Mouse (Mus musculus) ovary, postnatal 14 days (tissue): ENCODE results near the gene Anks1b.

Source experiments
- DNase-seq: peaks from one replicate; pipeline ENCODE4 v3.0.0; 2022; ENCODE audit warnings: low spot score

Gene Anks1b

GRCm38 (mm10) chr10:90728401-90729358 lies 855.4 kb downstream of the Anks1b start:
- peak; percentile 65 for DNase-seq

DNA sequence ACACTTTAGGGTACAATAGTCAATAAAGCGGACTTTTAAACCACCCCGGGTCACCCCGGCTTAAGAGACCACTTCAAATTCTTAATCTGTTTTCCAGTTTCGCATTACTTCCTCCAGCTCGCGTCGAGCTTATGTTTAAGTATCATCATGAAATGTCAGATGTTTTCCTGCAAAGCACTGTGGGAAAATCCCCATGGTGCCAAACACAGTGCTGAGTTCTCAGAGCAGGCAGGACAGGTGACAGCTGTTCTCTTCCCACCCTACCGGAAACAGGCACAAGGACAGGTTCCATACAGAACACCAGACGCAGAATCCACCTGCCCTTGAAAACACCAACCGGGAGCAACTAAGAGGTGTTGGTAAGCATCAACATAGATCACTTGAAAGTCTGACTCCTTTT lies 856.2 kb downstream of the Anks1b start:
- DNase-seq = no peak

- no peak for DNase-seq
These were observed 859.5 kb downstream of the Anks1b start for GRCm38 (mm10) chr10:90732823-90733222.

- DNase-seq = no peak
These were observed 860.3 kb downstream of the Anks1b start for GRCm38 (mm10) chr10:90733632-90734031.

GRCm38 (mm10) chr10:90738475-90738874 lies 865.2 kb downstream of the Anks1b start:
- no peak for DNase-seq

- no peak for DNase-seq
These were observed 867.6 kb downstream of the Anks1b start for GRCm38 (mm10) chr10:90740956-90741355.

GRCm38 (mm10) chr10:90751889-90752288 lies 878.6 kb downstream of the Anks1b start:
- no peak for DNase-seq

GRCm38 (mm10) chr10:90753106-90753505 lies 879.8 kb downstream of the Anks1b start:
- DNase-seq = no peak

- DNase-seq = no peak
These were observed 884.5 kb downstream of the Anks1b start for GRCm38 (mm10) chr10:90757773-90758172.

DNA sequence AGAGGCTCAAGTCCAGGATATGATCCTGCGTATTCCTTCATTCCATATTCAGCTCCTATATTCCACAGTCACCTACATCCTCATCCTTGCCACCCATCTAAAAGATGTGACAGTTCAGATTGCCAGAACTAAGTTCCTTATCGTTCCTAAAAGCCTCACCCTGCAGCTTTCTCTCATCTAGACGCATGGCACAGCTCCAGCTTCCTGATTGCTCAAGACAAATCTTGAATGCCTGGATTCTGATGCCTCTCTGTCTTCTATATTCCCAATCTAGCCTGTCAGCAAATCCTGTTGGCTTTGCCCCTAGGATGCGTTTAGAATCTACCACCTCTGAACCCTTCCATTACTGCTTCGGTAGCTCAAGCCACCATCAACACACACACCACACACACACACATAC lies 886.6 kb downstream of the Anks1b start:
- no peak for DNase-seq

DNA sequence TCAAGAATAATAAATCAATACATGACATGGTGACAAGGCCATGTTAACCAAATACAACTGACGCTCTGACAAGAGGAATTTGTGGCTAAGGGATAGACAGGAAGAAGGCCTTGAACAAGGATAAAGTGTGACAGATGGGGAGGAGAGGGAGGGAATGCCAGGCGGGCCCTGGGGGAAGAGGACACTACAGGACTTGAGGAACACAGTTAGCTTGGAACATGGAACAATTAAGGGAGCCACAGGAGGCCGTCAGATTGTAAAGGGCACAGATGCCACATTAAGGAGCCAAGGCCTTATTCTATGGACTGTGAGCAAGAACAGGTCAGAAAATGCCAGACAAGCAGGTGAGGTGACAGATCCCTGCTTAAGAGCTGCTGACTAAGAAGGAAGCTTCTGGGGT lies 893.0 kb downstream of the Anks1b start:
- no peak for DNase-seq

- no peak for DNase-seq
These were observed 897.2 kb downstream of the Anks1b start for GRCm38 (mm10) chr10:90770403-90770955.

GRCm38 (mm10) chr10:90771046-90771445 lies 897.7 kb downstream of the Anks1b start:
- DNase-seq = no peak

- DNase-seq = no peak
These were observed 898.3 kb downstream of the Anks1b start for GRCm38 (mm10) chr10:90771471-90772226.

DNA sequence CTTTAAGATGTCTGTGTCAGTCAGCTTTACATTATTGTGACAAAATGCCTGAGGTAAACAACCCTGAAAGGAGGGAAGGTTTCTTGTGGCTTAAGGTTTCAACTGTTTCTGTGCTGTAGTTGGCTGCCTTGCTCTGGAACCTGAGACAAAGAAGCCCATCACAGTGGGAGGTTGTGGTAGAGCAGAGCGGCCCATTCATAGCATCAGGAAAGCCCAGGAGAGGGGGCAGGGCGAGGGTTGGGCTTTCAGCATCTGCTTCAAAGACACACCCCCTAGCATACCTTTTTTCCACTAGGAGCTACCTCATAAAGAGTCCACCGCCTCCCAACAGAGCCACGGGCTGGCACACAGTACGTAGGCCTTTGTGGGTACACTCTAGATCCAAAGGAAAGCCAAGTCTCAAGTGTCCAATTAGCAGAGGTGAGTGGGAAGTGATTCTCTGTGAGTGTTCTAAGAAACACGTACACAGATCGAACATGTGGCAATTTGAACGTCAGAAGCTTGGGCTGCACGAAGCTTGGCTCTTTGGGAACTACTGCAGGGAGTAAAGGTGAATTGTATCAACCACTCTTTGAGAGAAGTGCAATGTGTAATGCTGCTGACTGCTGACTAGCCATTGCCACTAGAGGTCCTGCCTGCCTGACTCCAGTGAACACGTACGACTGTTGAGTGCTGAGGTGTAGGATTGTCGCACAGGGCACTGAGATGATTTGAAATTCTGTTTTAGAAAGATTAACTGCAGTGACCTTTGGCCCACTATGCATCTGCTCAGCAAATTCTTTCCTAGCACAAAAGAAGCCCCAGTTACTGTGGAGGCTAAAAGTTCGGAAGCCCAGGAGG lies 906.5 kb downstream of the Anks1b start:
- no peak for DNase-seq

DNA sequence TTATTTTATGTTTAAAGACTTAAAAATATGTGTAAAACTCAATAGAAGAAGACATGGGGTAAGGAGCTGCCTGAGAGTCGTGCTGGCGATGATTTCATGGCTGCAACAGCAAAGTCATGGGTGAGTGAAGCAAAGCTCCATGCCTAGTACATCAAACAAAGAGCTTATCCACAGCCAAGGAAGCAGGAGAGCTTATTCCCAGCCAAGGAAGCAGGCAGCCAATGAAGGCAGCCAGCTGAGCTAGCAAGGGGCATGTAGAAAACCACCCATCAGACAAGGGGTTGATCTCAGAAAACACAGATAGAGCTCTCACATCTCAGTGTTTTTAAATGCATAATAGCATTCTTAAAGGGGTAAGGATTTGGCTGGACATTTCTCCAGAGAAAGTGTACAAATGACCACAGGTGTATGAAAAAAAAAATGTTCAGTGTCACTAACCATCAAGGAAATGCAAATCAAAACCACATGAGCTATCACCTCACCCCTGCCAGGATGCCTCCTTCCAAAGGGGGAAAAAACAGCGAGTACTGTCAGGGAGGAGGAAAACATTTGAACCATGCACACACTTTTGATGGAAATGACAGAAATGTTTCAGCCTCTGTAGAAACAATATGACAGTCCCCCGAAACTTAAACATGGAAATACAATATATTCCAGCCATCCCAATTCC lies 911.8 kb downstream of the Anks1b start:
- DNase-seq = no peak

DNA sequence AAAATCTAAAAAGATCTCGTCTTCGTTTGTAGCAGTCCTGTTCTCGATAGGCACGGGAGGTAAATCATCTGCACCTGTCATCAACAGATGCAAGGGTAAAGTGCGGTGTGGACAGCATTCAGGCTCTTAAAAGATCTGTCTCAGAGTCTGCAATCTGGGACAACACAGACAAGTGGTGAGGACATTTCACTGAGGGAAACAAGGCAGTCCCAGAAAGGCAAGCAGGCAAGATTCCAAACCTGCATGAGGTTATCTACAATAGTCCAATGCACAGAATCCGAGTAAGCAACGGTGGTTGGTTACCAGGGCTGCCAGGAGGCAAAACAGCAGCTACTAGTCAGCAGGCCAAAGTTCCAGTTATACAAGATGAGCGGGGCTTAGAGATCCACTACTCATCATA lies 912.4 kb downstream of the Anks1b start:
- DNase-seq = no peak

- DNase-seq = no peak
These were observed 929.8 kb downstream of the Anks1b start for GRCm38 (mm10) chr10:90803112-90803511.

DNA sequence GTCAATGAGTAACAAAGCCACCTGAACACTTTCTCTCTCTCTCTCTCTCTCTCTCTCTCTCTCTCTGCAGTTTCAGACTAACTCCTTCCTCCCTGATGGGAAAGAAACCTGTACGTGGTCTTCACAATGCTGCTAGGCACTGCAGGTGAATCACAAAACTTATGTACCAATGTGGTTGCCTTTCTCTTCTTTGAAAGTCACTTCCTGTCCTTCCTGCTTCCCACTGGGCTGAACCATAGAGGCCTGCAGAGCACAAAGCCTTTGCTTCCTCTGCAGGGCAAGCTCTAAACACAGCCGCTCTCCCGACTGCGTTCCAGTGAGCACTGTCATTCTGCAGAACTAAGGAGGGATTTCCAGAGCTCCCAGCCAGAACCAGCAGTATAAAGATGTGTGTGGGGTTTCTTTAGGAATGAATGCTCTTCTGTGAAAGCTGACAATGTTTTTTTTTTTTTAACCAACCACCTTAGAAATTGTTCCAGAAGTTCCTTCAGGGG lies 931.3 kb downstream of the Anks1b start:
- DNase-seq = no peak

- DNase-seq = no peak
These were observed 935.5 kb downstream of the Anks1b start for GRCm38 (mm10) chr10:90808616-90809310.
